Mouse (Mus musculus): ENCODE results near the gene Acta2.

Acta2 gene

GRCm38 (mm10) chr19:34254880-34255681 is at the start of gene Acta2:
Gene Acta2, minus strand, starts transcription at chr19:34255590.
- DNase-seq, result peak; percentile 18

GRCm38 (mm10) chr19:34304917-34305316 is 49.5 kb upstream of the Acta2 start:
- no peak for DNase-seq

- DNase-seq, result no peak
Observed at GRCm38 (mm10) chr19:34300430-34300829, 45.0 kb upstream of the Acta2 start.

- no peak for DNase-seq
Observed at GRCm38 (mm10) chr19:34299229-34299628, 43.8 kb upstream of the Acta2 start.

- DNase-seq, result no peak
Observed at GRCm38 (mm10) chr19:34298531-34298930, 43.1 kb upstream of the Acta2 start.

GRCm38 (mm10) chr19:34295442-34295841 is 40.1 kb upstream of the Acta2 start:
- DNase-seq, result no peak

- no peak for DNase-seq
Observed at GRCm38 (mm10) chr19:34293376-34293947, 38.1 kb upstream of the Acta2 start.

GRCm38 (mm10) chr19:34292701-34293100 is 37.3 kb upstream of the Acta2 start:
- no peak for DNase-seq

GRCm38 (mm10) chr19:34291956-34292355 is 36.6 kb upstream of the Acta2 start:
- no peak for DNase-seq

- no peak for DNase-seq
Observed at GRCm38 (mm10) chr19:34291379-34291778, 36.0 kb upstream of the Acta2 start.

GRCm38 (mm10) chr19:34290872-34291341 is 35.5 kb upstream of the Acta2 start:
- peak; percentile 50 for DNase-seq

- DNase-seq, result peak; percentile 85
Observed at GRCm38 (mm10) chr19:34289948-34290789, 34.8 kb upstream of the Acta2 start, which contains the start of gene Fas. Gene Fas, plus strand, starts transcription at chr19:34290666.

GRCm38 (mm10) chr19:34288696-34289095 is 33.3 kb upstream of the Acta2 start:
- DNase-seq, result no peak

- no peak for DNase-seq
Observed at GRCm38 (mm10) chr19:34287656-34288415, 32.4 kb upstream of the Acta2 start.

- no peak for DNase-seq
Observed at GRCm38 (mm10) chr19:34287221-34287620, 31.8 kb upstream of the Acta2 start.

GRCm38 (mm10) chr19:34284826-34285225 is 29.4 kb upstream of the Acta2 start:
- no peak for DNase-seq

- no peak for DNase-seq
Observed at GRCm38 (mm10) chr19:34284383-34284782, 29.0 kb upstream of the Acta2 start.

GRCm38 (mm10) chr19:34283614-34284013 is 28.2 kb upstream of the Acta2 start:
- no peak for DNase-seq

GRCm38 (mm10) chr19:34278078-34278477 is 22.7 kb upstream of the Acta2 start:
- DNase-seq, result no peak

GRCm38 (mm10) chr19:34273073-34273472 is 17.7 kb upstream of the Acta2 start:
- no peak for DNase-seq

GRCm38 (mm10) chr19:34270824-34271464 is 15.6 kb upstream of the Acta2 start:
- DNase-seq, result no peak

- DNase-seq, result peak; percentile 58
Observed at GRCm38 (mm10) chr19:34270106-34270726, 14.8 kb upstream of the Acta2 start.

All from lung, postnatal 14 days (tissue).